Mouse (Mus musculus): ENCODE measurements around the gene Prok1.

Prok1 gene

GRCm38 (mm10) chr3:107239607-107240006 lies at the start of gene Prok1:
Gene Prok1, minus strand, starts transcription at chr3:107239707.
- no peak for DNase-seq

- no peak for DNase-seq
Measured at GRCm38 (mm10) chr3:107287346-107287745, 47.8 kb upstream of the Prok1 start.

GRCm38 (mm10) chr3:107286123-107286522 lies 46.6 kb upstream of the Prok1 start:
- DNase-seq, result no peak

- DNase-seq, result peak; percentile 92 to 94
Measured at GRCm38 (mm10) chr3:107278479-107279269, 39.2 kb upstream of the Prok1 start, which contains the start of gene Lamtor5. Gene Lamtor5, plus strand, starts transcription at chr3:107278858.

GRCm38 (mm10) chr3:107276626-107277025 lies 37.1 kb upstream of the Prok1 start:
- no peak for DNase-seq

GRCm38 (mm10) chr3:107275996-107276395 lies 36.5 kb upstream of the Prok1 start:
- no peak for DNase-seq

GRCm38 (mm10) chr3:107275351-107275750 lies 35.8 kb upstream of the Prok1 start:
- DNase-seq, result no peak

GRCm38 (mm10) chr3:107273820-107274219 lies 34.3 kb upstream of the Prok1 start:
- DNase-seq, result peak; percentile 52 to 62

GRCm38 (mm10) chr3:107272433-107272832 lies 32.9 kb upstream of the Prok1 start:
- DNase-seq, result no peak

GRCm38 (mm10) chr3:107266814-107267345 lies 27.4 kb upstream of the Prok1 start:
- no peak for DNase-seq

GRCm38 (mm10) chr3:107261851-107262165 lies 22.3 kb upstream of the Prok1 start:
- no peak for DNase-seq

GRCm38 (mm10) chr3:107260956-107261850 lies 21.7 kb upstream of the Prok1 start:
- no peak for DNase-seq

- DNase-seq, result no peak
Measured at GRCm38 (mm10) chr3:107257924-107258323, 18.4 kb upstream of the Prok1 start.

- DNase-seq, result no peak
Measured at GRCm38 (mm10) chr3:107256724-107257123, 17.2 kb upstream of the Prok1 start.

GRCm38 (mm10) chr3:107255992-107256391 lies 16.5 kb upstream of the Prok1 start:
- no peak for DNase-seq

GRCm38 (mm10) chr3:107253925-107254324 lies 14.4 kb upstream of the Prok1 start:
- DNase-seq, result no peak

- no peak for DNase-seq
Measured at GRCm38 (mm10) chr3:107252035-107252434, 12.5 kb upstream of the Prok1 start.

- no peak for DNase-seq
Measured at GRCm38 (mm10) chr3:107250320-107250719, 10.8 kb upstream of the Prok1 start.

GRCm38 (mm10) chr3:107249042-107249441 lies 9.5 kb upstream of the Prok1 start:
- no peak for DNase-seq

GRCm38 (mm10) chr3:107246876-107247275 lies 7.4 kb upstream of the Prok1 start:
- no peak for DNase-seq

- no peak for DNase-seq
Measured at GRCm38 (mm10) chr3:107241389-107242094, 2.0 kb upstream of the Prok1 start.

- DNase-seq, result no peak
Measured at GRCm38 (mm10) chr3:107238471-107238980, 981 bp downstream of the Prok1 start.

GRCm38 (mm10) chr3:107238051-107238450 lies 1.5 kb downstream of the Prok1 start:
- DNase-seq, result no peak

Measured in cerebellum, postnatal 36 days (tissue).